ENCODE assay signal across 10 mouse cellular contexts in the genomic region with DNA sequence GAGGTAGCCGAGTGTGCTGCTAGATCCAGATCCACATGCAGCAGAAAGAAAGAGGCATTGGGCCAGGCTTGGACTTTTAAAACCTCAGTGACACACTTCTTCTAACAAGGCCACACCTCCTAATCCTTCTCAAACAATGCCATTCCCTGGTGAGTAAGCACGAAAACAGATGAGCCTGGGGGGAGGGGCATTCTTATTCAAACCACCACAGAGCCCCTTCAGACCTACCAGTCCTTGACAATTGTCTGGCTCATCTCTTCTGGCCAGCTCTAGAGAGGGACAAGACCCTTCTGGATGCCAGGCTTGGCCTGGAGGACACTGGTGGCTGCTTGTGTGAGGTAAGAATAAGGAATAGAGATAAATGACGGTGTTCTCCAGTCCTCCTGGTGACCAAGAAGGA. TPM values are rescaled to one million over a fixed set of nuclear protein-coding genes. Genes with fewer than 3 reads are reported as not detected.
DNase-seq lines count a peak whose midpoint lies in the region; ATAC-seq and TF ChIP-seq lines count a peak whose summit lies in the region.
"Had no signal": no experiment of that assay in that cellular context is flagged by ENCODE, and none has a peak within 500 bp of the region (broad histone marks: within the 10 kb centered on the region; RNA-seq: fewer than 3 reads in every experiment).

No protein-coding gene starts in this region.

- no peak for TF ChIP-seq POLR2A in embryonic fibroblast, embryonic 13.5 days (IDR thresholded peaks at IDR 0.05; ENCODE audit: low read depth, low read length)

- H3K4me1 ChIP-seq in forebrain, embryonic 14.5 days (ENCODE audit: control insufficient read depth, insufficient read depth, low read length): peaks cover 57% of the 10 kb centered on the region
- peaks cover 56% of the 10 kb centered on the region for H3K4me1 ChIP-seq in forebrain, embryonic 10.5 days
- peaks cover 67% of the 10 kb centered on the region for H3K4me1 ChIP-seq in kidney, embryonic 15.5 days
- H3K4me1 ChIP-seq in kidney, embryonic 16.5 days (ENCODE audit: insufficient read depth, low read length): peaks cover 65% of the 10 kb centered on the region
- peaks cover 28% of the 10 kb centered on the region for H3K4me1 ChIP-seq in embryonic fibroblast, embryonic 13.5 days (ENCODE audit: control insufficient read depth, insufficient read depth, low read length)

- no peak for TF ChIP-seq CTCF in embryonic fibroblast, embryonic 13.5 days (IDR thresholded peaks at IDR 0.05; ENCODE audit: borderline replicate concordance, insufficient read depth, low read length)

- no peaks in the 10 kb centered on the region for H3K36me3 ChIP-seq in forebrain, embryonic 14.5 days (ENCODE audit: control insufficient read depth, insufficient read depth, low read length)
- peaks cover 48% of the 10 kb centered on the region for H3K36me3 ChIP-seq in forebrain, embryonic 10.5 days (replicated peaks)
- peaks cover 9% of the 10 kb centered on the region for H3K36me3 ChIP-seq in kidney, embryonic 15.5 days
- no peaks in the 10 kb centered on the region for H3K36me3 ChIP-seq in kidney, embryonic 16.5 days (ENCODE audit: insufficient read depth, low read length)

- DNase-seq in forebrain, embryonic 14.5 days (ENCODE audit: low spot score): peak; percentile 64
- no peak for DNase-seq in forebrain, embryonic 10.5 days (ENCODE audit: extremely low spot score, low spot score)
- peak; percentile 47 for DNase-seq in 3T3-L1 (ENCODE audit: low read depth, low spot score)
- no peak for DNase-seq in left cerebral cortex, adult 18-20 months (ENCODE audit: low spot score in 2 of 2)
- DNase-seq in layer of hippocampus, postnatal 10 days (ENCODE audit: low spot score in 2 of 2): no peak
- DNase-seq: layer of hippocampus, adult 9-11 months had no signal

- H3K4me3 ChIP-seq in forebrain, embryonic 14.5 days (ENCODE audit: low read depth, low read length): no peak overlapping the region
- H3K4me3 ChIP-seq in forebrain, embryonic 10.5 days: no peak overlapping the region
- no peak overlapping the region for H3K4me3 ChIP-seq in kidney, embryonic 15.5 days (replicated peaks)
- no peak overlapping the region for H3K4me3 ChIP-seq in kidney, embryonic 16.5 days (ENCODE audit: low read length)
- no peak overlapping the region for H3K4me3 ChIP-seq in embryonic fibroblast, embryonic 13.5 days (ENCODE audit: insufficient read depth, low read length)

- H3K9ac ChIP-seq in forebrain, embryonic 14.5 days (ENCODE audit: low read length): no peak overlapping the region
- H3K9ac ChIP-seq in kidney, embryonic 15.5 days: no peak overlapping the region
- H3K9ac ChIP-seq in kidney, embryonic 16.5 days (replicated peaks; ENCODE audit: low read length): no peak overlapping the region

- H3K27ac ChIP-seq in forebrain, embryonic 14.5 days (ENCODE audit: low read depth, low read length): peak overlapping the region; percentile 55
- no peak overlapping the region for H3K27ac ChIP-seq in forebrain, embryonic 10.5 days
- 0 out of 2 replicates have a peak overlapping the region, but pooled peaks have one; percentile 74 for H3K27ac ChIP-seq in kidney, embryonic 15.5 days
- no peak overlapping the region for H3K27ac ChIP-seq in kidney, embryonic 16.5 days (ENCODE audit: low read length)
- peak overlapping the region; percentile 22; the same call in 1 of the 2 replicates for H3K27ac ChIP-seq in embryonic fibroblast, embryonic 13.5 days (ENCODE audit: insufficient read depth, low read length)

- H3K4me2 ChIP-seq in forebrain, embryonic 14.5 days (ENCODE audit: low read length): no peak overlapping the region
- no peak overlapping the region for H3K4me2 ChIP-seq in kidney, embryonic 15.5 days
- H3K4me2 ChIP-seq in kidney, embryonic 16.5 days (replicated peaks; ENCODE audit: low read depth, low read length): no peak overlapping the region

- H3K27me3 ChIP-seq in forebrain, embryonic 14.5 days (replicated peaks; ENCODE audit: control insufficient read depth, insufficient read depth, low read length): no peaks in the 10 kb centered on the region
- H3K27me3 ChIP-seq in forebrain, embryonic 10.5 days (ENCODE audit: poor library complexity, severe bottlenecking): no peaks in the 10 kb centered on the region
- no peaks in the 10 kb centered on the region for H3K27me3 ChIP-seq in kidney, embryonic 15.5 days
- H3K27me3 ChIP-seq in kidney, embryonic 16.5 days (ENCODE audit: insufficient read depth, low read length): no peaks in the 10 kb centered on the region

- no peak for ATAC-seq in forebrain, embryonic 14.5 days
- no peak for ATAC-seq in kidney, embryonic 15.5 days (replicated peaks; ENCODE audit: low FRiP score)
- no peak for ATAC-seq in kidney, embryonic 16.5 days (ENCODE audit: low FRiP score, low TSS enrichment)

- H3K9me3 ChIP-seq in forebrain, embryonic 14.5 days (replicated peaks; ENCODE audit: control insufficient read depth, low read length): no peaks in the 10 kb centered on the region; the same call in 1 of the 2 replicates
- H3K9me3 ChIP-seq in forebrain, embryonic 10.5 days: peaks cover 6% of the 10 kb centered on the region; the same call in 1 of the 2 replicates
- no peaks in the 10 kb centered on the region for H3K9me3 ChIP-seq in kidney, embryonic 15.5 days (replicated peaks)
- H3K9me3 ChIP-seq in kidney, embryonic 16.5 days (ENCODE audit: low read length): no peaks in the 10 kb centered on the region

- WGBS in forebrain, embryonic 14.5 days: 39% methylated on average over 3 of the region's 3 CpGs
- WGBS in forebrain, embryonic 10.5 days: 71% methylated on average over 3 of the region's 3 CpGs
- 93% methylated on average over 3 of the region's 3 CpGs for WGBS in kidney, embryonic 15.5 days
- 92% methylated on average over 3 of the region's 3 CpGs for whole genome bisulfite sequencing in kidney, embryonic 16.5 days

RNA-seq across cellular contexts. Expression of a gene that starts 32.1 kb away (rescaled TPM):
- polyA plus RNA-seq in forebrain, embryonic 14.5 days (2014; fragmentation: Nextera tagmentation; extraction: Ambion mirVana): 3.2 and 3.4 TPM in 2 replicates
- 7.0 and 8.7 TPM in 2 replicates for polyA plus RNA-seq in forebrain, embryonic 10.5 days (2016; fragmentation: Nextera tagmentation; extraction: Ambion mirVana)
- 8.7 and 10.8 TPM in 2 replicates for polyA plus RNA-seq in kidney, embryonic 15.5 days (2015; fragmentation: Nextera tagmentation; extraction: Ambion mirVana)
- 8.6 and 9.3 TPM in 2 replicates for polyA plus RNA-seq in kidney, embryonic 16.5 days (2015; fragmentation: Nextera tagmentation; extraction: Ambion mirVana)
- polyA plus RNA-seq in embryonic fibroblast, embryonic 13.5 days (2011; ENCODE audit: insufficient read length, low read depth, missing spikeins): 20.6 and 21.3 TPM in 2 replicates
- total RNA-seq in left cerebral cortex, adult 18-20 months (2021): 10 to 100 TPM; 18.2 to 19.8 TPM
- 10 to 100 TPM; 13.3 to 13.5 TPM for total RNA-seq in layer of hippocampus, postnatal 10 days (2021)

RNA-seq across cellular contexts. Expression of a gene that starts 38.2 kb away (rescaled TPM):
- 4.1 and 6.0 TPM in 2 replicates for polyA plus RNA-seq in forebrain, embryonic 14.5 days (2014; fragmentation: Nextera tagmentation; extraction: Ambion mirVana)
- 1.3 and 1.8 TPM in 2 replicates for polyA plus RNA-seq in forebrain, embryonic 10.5 days (2016; fragmentation: Nextera tagmentation; extraction: Ambion mirVana)
- 1.00 and 1.0 TPM in 2 replicates for polyA plus RNA-seq in kidney, embryonic 15.5 days (2015; fragmentation: Nextera tagmentation; extraction: Ambion mirVana)
- polyA plus RNA-seq in kidney, embryonic 16.5 days (2015; fragmentation: Nextera tagmentation; extraction: Ambion mirVana): 1.1 and 1.2 TPM in 2 replicates
- polyA plus RNA-seq in embryonic fibroblast, embryonic 13.5 days (2011; ENCODE audit: insufficient read length, low read depth, missing spikeins): 0.30 and 0.35 TPM in 2 replicates
- total RNA-seq in left cerebral cortex, adult 18-20 months (2021): 1 to 10 TPM; 4.2 to 6.9 TPM
- 1 to 10 TPM; 5.9 to 6.6 TPM for total RNA-seq in layer of hippocampus, postnatal 10 days (2021)
- polyA plus RNA-seq: liver, adult 2 months had no signal

Comparison
In these comparisons a context has a peak if more than half of its experiments do, and no peak if none do; other contexts are left out.
1. DNase-seq: peak in forebrain, embryonic 14.5 days (single experiment) and 3T3-L1 (single experiment); none in forebrain, embryonic 10.5 days (single experiment), left cerebral cortex, adult 18-20 months (0 of 2) and layer of hippocampus, postnatal 10 days (0 of 2).
2. H3K27ac ChIP-seq: peak in forebrain, embryonic 14.5 days (single experiment), kidney, embryonic 15.5 days (single experiment) and embryonic fibroblast, embryonic 13.5 days (single experiment); none in forebrain, embryonic 10.5 days (single experiment) and kidney, embryonic 16.5 days (single experiment).